Mouse (Mus musculus): ENCODE results near the gene Slc12a4. TPM values are rescaled to one million over a fixed set of nuclear protein-coding genes. Genes with fewer than 3 reads are reported as not detected.

Gene Slc12a4
- polyA plus RNA-seq, 1 experiment = 60.2 TPM

GRCm38 (mm10) chr8:105956556-105956955, 9.3 kb downstream of the Slc12a4 start:
- H3K27ac ChIP-seq (ENCODE audit: insufficient read depth, low read length) = no peak overlapping the region
- H3K4me1 ChIP-seq (ENCODE audit: control insufficient read depth, insufficient read depth, low read length) = peaks cover 6% of the 10 kb centered on the region
- no peak for TF ChIP-seq POLR2A (IDR thresholded peaks at IDR 0.05; ENCODE audit: low read depth, low read length)
- TF ChIP-seq CTCF (IDR thresholded peaks at IDR 0.05; ENCODE audit: borderline replicate concordance, insufficient read depth, low read length) = no peak
- no peak overlapping the region for H3K4me3 ChIP-seq (ENCODE audit: insufficient read depth, low read length)

GRCm38 (mm10) chr8:105951057-105951659, 14.7 kb downstream of the Slc12a4 start:
- H3K4me1 ChIP-seq (ENCODE audit: control insufficient read depth, insufficient read depth, low read length) = 0 out of 2 replicates have a peak, but pooled peaks cover 3% of the 10 kb centered on the region
- no peak overlapping the region for H3K4me3 ChIP-seq (ENCODE audit: insufficient read depth, low read length)
- H3K27ac ChIP-seq (ENCODE audit: insufficient read depth, low read length) = peak overlapping the region; percentile 14
- no peak for TF ChIP-seq POLR2A (IDR thresholded peaks at IDR 0.05; ENCODE audit: low read depth, low read length)
- no peak for TF ChIP-seq CTCF (IDR thresholded peaks at IDR 0.05; ENCODE audit: borderline replicate concordance, insufficient read depth, low read length)

DNA sequence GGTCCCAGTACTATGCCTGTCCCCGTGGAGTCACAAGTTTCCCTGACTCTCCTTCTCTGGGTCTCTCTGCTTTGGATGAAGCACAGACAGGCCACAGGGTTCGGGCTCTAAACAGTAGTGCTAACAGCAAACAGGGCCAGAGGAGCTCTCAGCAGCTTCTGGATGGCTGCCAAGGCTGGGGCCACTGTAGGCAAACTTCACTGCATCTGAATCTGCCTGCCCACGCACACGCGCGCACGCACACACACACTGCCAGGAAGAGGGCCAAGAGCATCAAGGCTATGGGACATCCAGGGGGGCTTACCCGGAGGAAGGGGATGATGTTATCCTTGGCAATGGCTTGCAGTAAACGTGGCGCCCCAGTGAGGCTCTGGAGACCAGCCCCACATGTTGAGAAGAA, 16.5 kb downstream of the Slc12a4 start:
- Histone ChIP-seq H3K4me1 (ENCODE audit: control insufficient read depth, insufficient read depth, low read length) (0 out of 2 replicates have a peak, but pooled peaks cover 3% of the 10 kb centered on the region), H3K27ac (ENCODE audit: insufficient read depth, low read length) (no peak overlapping the region), H3K4me3 (ENCODE audit: insufficient read depth, low read length) (no peak overlapping the region)
- no peak for TF ChIP-seq CTCF (IDR thresholded peaks at IDR 0.05; ENCODE audit: borderline replicate concordance, insufficient read depth, low read length)
- TF ChIP-seq POLR2A (IDR thresholded peaks at IDR 0.05; ENCODE audit: low read depth, low read length) = no peak

DNA sequence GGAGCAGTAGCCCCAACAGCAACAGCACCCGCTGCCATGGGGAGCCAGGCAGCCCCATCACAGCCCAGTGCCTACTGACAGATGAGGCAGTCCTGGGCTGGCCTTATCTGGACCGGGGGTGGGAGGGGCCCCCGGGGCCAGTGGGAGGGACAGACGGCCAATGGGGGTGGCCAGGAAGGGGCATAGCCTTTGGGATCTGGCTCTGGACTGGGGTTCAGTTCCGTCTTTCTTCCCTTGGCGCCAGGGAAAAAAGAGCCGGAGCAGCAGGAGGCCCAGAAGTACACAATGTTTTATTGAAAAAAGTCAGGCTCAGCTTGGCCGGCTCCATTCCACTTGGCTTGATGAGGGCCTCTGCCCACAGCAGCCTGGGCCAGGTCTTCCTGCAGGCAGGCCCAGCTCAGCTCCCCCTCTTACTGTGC, 22.6 kb downstream of the Slc12a4 start, which contains the start of gene Lcat:
TSS of gene Lcat (minus strand) at position 62 of the 419 bp plus-strand sequence.
- TF ChIP-seq CTCF (IDR thresholded peaks at IDR 0.05; ENCODE audit: borderline replicate concordance, insufficient read depth, low read length) (no peak), POLR2A (IDR thresholded peaks at IDR 0.05; ENCODE audit: low read depth, low read length) (no peak)
- H3K4me1 ChIP-seq (ENCODE audit: control insufficient read depth, insufficient read depth, low read length) = no peaks in the 10 kb centered on the region
- no peak within 1 kb of the TSS for H3K27ac ChIP-seq (ENCODE audit: insufficient read depth, low read length)
- no peak within 1 kb of the TSS for H3K4me3 ChIP-seq (ENCODE audit: insufficient read depth, low read length)

- TF ChIP-seq CTCF (IDR thresholded peaks at IDR 0.05; ENCODE audit: borderline replicate concordance, insufficient read depth, low read length) (no peak), POLR2A (IDR thresholded peaks at IDR 0.05; ENCODE audit: low read depth, low read length) (no peak)
- Histone ChIP-seq H3K27ac (ENCODE audit: insufficient read depth, low read length) (no peak overlapping the region), H3K4me3 (ENCODE audit: insufficient read depth, low read length) (no peak overlapping the region), H3K4me1 (ENCODE audit: control insufficient read depth, insufficient read depth, low read length) (no peaks in the 10 kb centered on the region)
Observed at GRCm38 (mm10) chr8:105942542-105942941, 23.4 kb downstream of the Slc12a4 start.

DNA sequence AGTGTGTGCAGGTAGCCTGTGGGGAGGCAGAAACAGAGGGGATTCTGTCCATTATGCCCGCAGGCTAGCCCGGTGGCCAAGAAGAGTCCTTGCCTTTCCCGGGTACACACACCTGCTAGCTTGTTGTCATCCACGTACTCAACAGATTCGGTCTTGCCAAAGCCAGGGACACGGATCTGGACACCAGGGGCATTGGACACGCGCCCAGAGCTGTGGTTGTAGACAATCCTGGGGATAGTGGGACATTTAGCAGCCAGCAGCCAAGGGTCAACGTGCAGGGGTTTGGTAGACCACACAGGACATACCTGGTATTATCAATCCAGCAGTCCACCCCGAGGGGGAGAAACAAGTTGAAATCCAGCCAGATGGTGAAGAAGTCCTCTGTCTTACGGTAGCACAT, 23.9 kb downstream of the Slc12a4 start:
- no peak for TF ChIP-seq POLR2A (IDR thresholded peaks at IDR 0.05; ENCODE audit: low read depth, low read length)
- TF ChIP-seq CTCF (IDR thresholded peaks at IDR 0.05; ENCODE audit: borderline replicate concordance, insufficient read depth, low read length) = no peak
- Histone ChIP-seq H3K4me1 (ENCODE audit: control insufficient read depth, insufficient read depth, low read length) (no peaks in the 10 kb centered on the region), H3K4me3 (ENCODE audit: insufficient read depth, low read length) (no peak overlapping the region), H3K27ac (ENCODE audit: insufficient read depth, low read length) (no peak overlapping the region)

DNA sequence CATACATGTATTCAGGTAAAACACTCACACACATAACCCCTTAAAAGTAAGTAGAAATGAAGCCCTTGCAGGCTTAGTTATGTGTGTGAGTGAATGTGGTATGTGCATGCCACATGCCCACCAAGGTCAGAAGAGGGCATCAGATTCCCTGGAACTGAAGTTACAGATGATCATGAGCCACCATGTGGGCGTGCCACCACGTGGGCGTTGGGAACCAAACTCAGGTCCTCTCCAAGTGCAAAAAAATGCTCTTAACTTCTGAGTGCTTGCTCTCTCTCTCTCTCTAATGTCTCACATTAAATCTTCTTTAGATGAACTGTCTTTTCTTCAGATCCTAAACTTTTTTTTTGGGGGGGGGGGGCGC, 27.6 kb downstream of the Slc12a4 start, which contains the start of gene Psmb10:
TSS of gene Psmb10 (minus strand) at position 139 of the 364 bp plus-strand sequence.
- H3K4me1 ChIP-seq (ENCODE audit: control insufficient read depth, insufficient read depth, low read length) = no peaks in the 10 kb centered on the region
- TF ChIP-seq CTCF (IDR thresholded peaks at IDR 0.05; ENCODE audit: borderline replicate concordance, insufficient read depth, low read length) = no peak
- TF ChIP-seq POLR2A (IDR thresholded peaks at IDR 0.05; ENCODE audit: low read depth, low read length) = no peak
- H3K4me3 ChIP-seq (ENCODE audit: insufficient read depth, low read length) = peak within 1 kb of the TSS; percentile 64
- H3K27ac ChIP-seq (ENCODE audit: insufficient read depth, low read length) = peak within 1 kb of the TSS; percentile 80

- no peaks in the 10 kb centered on the region for H3K4me1 ChIP-seq (ENCODE audit: control insufficient read depth, insufficient read depth, low read length)
- H3K27ac ChIP-seq (ENCODE audit: insufficient read depth, low read length) = peak overlapping the region; percentile 80
- H3K4me3 ChIP-seq (ENCODE audit: insufficient read depth, low read length) = peak overlapping the region; percentile 64
- TF ChIP-seq CTCF (IDR thresholded peaks at IDR 0.05; ENCODE audit: borderline replicate concordance, insufficient read depth, low read length) (no peak), POLR2A (IDR thresholded peaks at IDR 0.05; ENCODE audit: low read depth, low read length) (peak; percentile 53)
Observed at GRCm38 (mm10) chr8:105937496-105938305, 28.2 kb downstream of the Slc12a4 start.

DNA sequence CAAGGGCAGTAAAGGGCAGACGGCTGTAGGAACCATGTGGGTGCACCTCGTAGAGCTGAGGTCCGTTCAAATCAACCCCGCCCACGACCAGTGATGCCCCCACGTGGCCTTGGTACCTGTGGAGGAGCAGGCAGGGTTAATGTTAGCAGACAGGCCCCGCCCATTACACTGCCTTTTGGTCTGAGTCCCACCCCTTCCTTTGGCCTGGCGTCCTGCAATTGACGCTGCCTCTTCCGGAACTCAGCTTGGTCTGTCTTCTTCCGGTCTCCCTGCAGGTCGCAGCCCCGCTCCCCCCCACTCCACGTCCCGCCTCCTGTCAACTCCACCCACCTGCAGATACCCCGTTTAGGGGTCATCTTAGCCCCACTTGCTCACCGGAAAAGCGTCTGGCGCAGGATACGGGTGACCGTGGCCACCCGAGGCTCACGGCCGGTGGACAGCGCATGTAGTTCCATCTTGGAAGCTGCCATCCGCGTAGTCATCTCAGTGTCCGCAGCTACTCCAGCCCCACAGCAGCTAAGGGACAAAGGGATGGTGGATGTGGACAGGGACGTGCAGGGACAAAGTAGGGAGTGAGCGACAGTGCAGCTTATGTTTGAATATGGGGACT, 28.9 kb downstream of the Slc12a4 start:
- peak overlapping the region; percentile 80 for H3K27ac ChIP-seq (ENCODE audit: insufficient read depth, low read length)
- TF ChIP-seq CTCF (IDR thresholded peaks at IDR 0.05; ENCODE audit: borderline replicate concordance, insufficient read depth, low read length) (no peak), POLR2A (IDR thresholded peaks at IDR 0.05; ENCODE audit: low read depth, low read length) (peak; percentile 77)
- no peaks in the 10 kb centered on the region for H3K4me1 ChIP-seq (ENCODE audit: control insufficient read depth, insufficient read depth, low read length)
- H3K4me3 ChIP-seq (ENCODE audit: insufficient read depth, low read length) = peak overlapping the region; percentile 64

All from embryonic fibroblast, embryonic 13.5 days (primary cell).